In the genomic region with DNA sequence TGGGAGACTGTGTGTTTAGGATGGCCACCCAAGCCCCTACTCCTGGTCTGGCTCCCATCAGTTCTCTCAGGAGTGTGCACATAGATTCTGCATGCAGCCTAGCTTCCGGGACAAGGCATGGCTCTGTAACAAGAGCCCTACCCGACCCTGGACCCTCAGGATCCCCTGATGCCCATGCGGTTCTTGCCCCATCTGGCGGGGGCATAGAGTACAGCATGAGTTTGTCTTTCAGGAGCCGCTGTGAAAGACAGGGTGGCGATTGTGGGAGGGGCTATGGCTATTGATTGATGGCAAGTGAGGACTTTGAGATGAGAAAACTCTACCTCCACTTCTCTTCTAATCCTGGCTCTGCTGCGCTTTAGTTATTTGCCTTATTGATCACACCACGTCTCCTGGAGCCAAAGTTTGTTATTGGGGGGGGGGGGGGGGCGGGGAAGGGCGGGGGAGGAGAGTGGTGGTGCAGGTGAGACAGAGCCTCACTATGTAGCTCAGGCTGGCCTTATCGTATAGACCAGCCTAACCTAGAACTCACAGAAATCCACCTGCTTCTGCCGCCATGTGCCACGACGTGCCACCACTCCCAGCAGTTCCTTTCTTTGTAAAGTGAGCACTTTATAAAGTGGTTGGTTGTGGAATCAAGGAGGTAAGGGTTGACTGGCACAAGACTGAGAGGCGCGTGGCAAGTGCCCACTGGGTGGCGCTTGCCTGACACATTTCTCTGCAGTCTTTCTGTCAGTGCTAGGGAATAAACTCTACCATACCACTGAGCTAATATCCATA, we compare ENCODE assay signal across 8 mouse cellular contexts. TPM values are rescaled to one million over a fixed set of nuclear protein-coding genes. Genes with fewer than 3 reads are reported as not detected.
DNase-seq lines count a peak whose midpoint lies in the region; ATAC-seq lines count a peak whose summit lies in the region.

No protein-coding gene starts in this region.

- H3K27me3 ChIP-seq in forebrain, embryonic 16.5 days (replicated peaks; ENCODE audit: control insufficient read depth, insufficient read depth, low read length) = no peaks in the 10 kb centered on the region
- H3K27me3 ChIP-seq in hindbrain, embryonic 16.5 days (replicated peaks; ENCODE audit: control insufficient read depth, insufficient read depth, low read length) = no peaks in the 10 kb centered on the region

- H3K4me2 ChIP-seq in forebrain, embryonic 16.5 days (ENCODE audit: low read length) = peak overlapping the region; percentile 2; the same call in 1 of the 2 replicates
- no peak overlapping the region for H3K4me2 ChIP-seq in hindbrain, embryonic 16.5 days (ENCODE audit: low read length)

- H3K36me3 ChIP-seq in forebrain, embryonic 16.5 days (ENCODE audit: control insufficient read depth, insufficient read depth) = peaks cover 5% of the 10 kb centered on the region
- peaks cover 15% of the 10 kb centered on the region for H3K36me3 ChIP-seq in hindbrain, embryonic 16.5 days (ENCODE audit: control insufficient read depth, insufficient read depth, low read length)

- H3K4me3 ChIP-seq in forebrain, embryonic 16.5 days (replicated peaks; ENCODE audit: low read length) = no peak overlapping the region
- H3K4me3 ChIP-seq in hindbrain, embryonic 16.5 days (ENCODE audit: low read length) = no peak overlapping the region

- DNase-seq in Muller cell, postnatal 12 days (ENCODE audit: inconsistent ontology term) = peak; percentile 60
- peak; percentile 56 for DNase-seq in cerebellum, adult 11 months
- peak; percentile 67 for DNase-seq in layer of hippocampus, postnatal 36 days
- peak; percentile 74 for DNase-seq in lung, postnatal 14 days
- peak; percentile 73 for DNase-seq in right cerebral cortex, adult 18-20 months

- ATAC-seq in forebrain, embryonic 16.5 days = peak; percentile 89
- peak; percentile 88 for ATAC-seq in hindbrain, embryonic 16.5 days
- ATAC-seq in erythroblast, adult 5-6 weeks (replicated peaks; ENCODE audit: low FRiP score, poor library complexity, severe bottlenecking) = no peak

- no peaks in the 10 kb centered on the region for H3K4me1 ChIP-seq in forebrain, embryonic 16.5 days (replicated peaks; ENCODE audit: control insufficient read depth, insufficient read depth, low read length)
- no peaks in the 10 kb centered on the region for H3K4me1 ChIP-seq in hindbrain, embryonic 16.5 days (ENCODE audit: control insufficient read depth, insufficient read depth, low read depth, low read length)

- H3K9me3 ChIP-seq in forebrain, embryonic 16.5 days (ENCODE audit: control insufficient read depth, low read length) = no peaks in the 10 kb centered on the region
- no peaks in the 10 kb centered on the region for H3K9me3 ChIP-seq in hindbrain, embryonic 16.5 days (ENCODE audit: control insufficient read depth, low read length)

- WGBS in forebrain, embryonic 16.5 days = 7% methylated on average over 16 of the region's 17 CpGs
- 5% methylated on average over 16 of the region's 17 CpGs for WGBS in hindbrain, embryonic 16.5 days

- no peak overlapping the region for H3K9ac ChIP-seq in forebrain, embryonic 16.5 days (replicated peaks; ENCODE audit: low read depth, low read length)
- H3K9ac ChIP-seq in hindbrain, embryonic 16.5 days (ENCODE audit: low read depth, low read length) = no peak overlapping the region

- H3K27ac ChIP-seq in forebrain, embryonic 16.5 days (ENCODE audit: low read length) = no peak overlapping the region
- H3K27ac ChIP-seq in hindbrain, embryonic 16.5 days (ENCODE audit: low read depth, low read length) = no peak overlapping the region

RNA-seq across cellular contexts. Expression of a gene that starts 14.5 kb away (rescaled TPM):
- polyA plus RNA-seq in forebrain, embryonic 16.5 days (2015; fragmentation: Nextera tagmentation; extraction: Ambion mirVana) = 269 and 289 TPM in 2 replicates
- polyA plus RNA-seq in hindbrain, embryonic 16.5 days (2015; fragmentation: Nextera tagmentation; extraction: Ambion mirVana) = 243 and 250 TPM in 2 replicates
- total RNA-seq in layer of hippocampus, postnatal 36 days (2021) = 100 to 1,000 TPM; 106 to 112 TPM
- 10.4 and 30.6 TPM in 2 replicates for total RNA-seq in erythroblast, adult 5-6 weeks (2015; ENCODE audit: low replicate concordance)
- total RNA-seq in erythroblast, adult 5-6 weeks (2017; ENCODE audit: low replicate concordance) = 5.3 and 21.0 TPM in 2 replicates

RNA-seq across cellular contexts. Expression of a gene that starts 41.3 kb away (rescaled TPM):
- 35.4 and 41.9 TPM in 2 replicates for polyA plus RNA-seq in forebrain, embryonic 16.5 days (2015; fragmentation: Nextera tagmentation; extraction: Ambion mirVana)
- polyA plus RNA-seq in hindbrain, embryonic 16.5 days (2015; fragmentation: Nextera tagmentation; extraction: Ambion mirVana) = 33.1 and 34.2 TPM in 2 replicates
- 10 to 100 TPM; 58.7 to 63.4 TPM for total RNA-seq in layer of hippocampus, postnatal 36 days (2021)
- 12.1 and 15.7 TPM in 2 replicates for total RNA-seq in erythroblast, adult 5-6 weeks (2015; ENCODE audit: low replicate concordance)
- total RNA-seq in erythroblast, adult 5-6 weeks (2017; ENCODE audit: low replicate concordance) = 8.1 and 12.6 TPM in 2 replicates
